Mouse (Mus musculus) heart, embryonic 14.5 days (tissue): ENCODE data around the gene Fam120c. TPM values are rescaled to one million over a fixed set of nuclear protein-coding genes. Genes with fewer than 3 reads are reported as not detected.

Source experiments
- ATAC-seq: fragments of 200-750 bp; cut with Nextera tagmentation; 2 replicates; pipeline ENCODE4 v1.8.0; 2017; ENCODE audit warnings: low read depth, moderate TSS enrichment; ENCODE audit not compliant: insufficient number of reproducible peaks, insufficient read depth, low FRiP score
- H3K27ac ChIP-seq, 2 experiments: fragments of 200-500 bp in 1 of 2; fragments of 300-500 bp in 1 of 2; sonication (generic) in 1 of 2; replicated peaks in 1 of 2; 2 replicates each; pipeline ENCODE4 v1.5.1; 2012 to 2014; ENCODE audit warnings: low read depth in 2 of 2, low read length in 2 of 2, control low read depth in 1 of 2, mild to moderate bottlenecking in 1 of 2, mixed read lengths in 1 of 2; ENCODE audit not compliant: control insufficient read depth in 1 of 2, insufficient read depth in 1 of 2
- H3K27me3 ChIP-seq: fragments of 300-500 bp; sonication (generic); 2 replicates; pipeline ENCODE4 v1.6.1; 2014; ENCODE audit warnings: mild to moderate bottlenecking, low read length, control low read depth; ENCODE audit not compliant: control insufficient read depth, insufficient read depth
- H3K36me3 ChIP-seq: fragments of 300-500 bp; sonication (generic); 2 replicates; pipeline ENCODE4 v1.6.1; 2014; ENCODE audit warnings: mild to moderate bottlenecking, control low read depth, low read length, mixed read lengths; ENCODE audit not compliant: control insufficient read depth, insufficient read depth
- H3K4me1 ChIP-seq, 2 experiments: fragments of 200-500 bp in 1 of 2; fragments of 300-500 bp in 1 of 2; sonication (generic) in 1 of 2; 2 replicates each; pipeline ENCODE4 v1.6.1; 2012 to 2014; ENCODE audit warnings: low read length in 2 of 2, control low read depth in 1 of 2, mixed read lengths in 1 of 2; ENCODE audit not compliant: control insufficient read depth in 2 of 2, insufficient read depth in 2 of 2
- H3K4me2 ChIP-seq: fragments of 300-500 bp; sonication (generic); 2 replicates; pipeline ENCODE4 v1.6.1; 2014; ENCODE audit warnings: mild to moderate bottlenecking, low read length
- H3K4me3 ChIP-seq, 2 experiments: fragments of 200-500 bp in 1 of 2; fragments of 300-500 bp in 1 of 2; sonication (generic) in 1 of 2; 2 replicates each; pipeline ENCODE4 v1.5.1; 2012 to 2014; ENCODE audit warnings: low read length in 2 of 2, mild to moderate bottlenecking in 2 of 2, control low read depth in 1 of 2, low read depth in 1 of 2, moderate library complexity in 1 of 2; ENCODE audit not compliant: control insufficient read depth in 1 of 2, insufficient read depth in 1 of 2
- H3K9ac ChIP-seq: fragments of 300-500 bp; sonication (generic); 2 replicates; pipeline ENCODE4 v1.6.1; 2014; ENCODE audit warnings: mild to moderate bottlenecking, low read length
- H3K9me3 ChIP-seq: fragments of 300-500 bp; sonication (generic); 2 replicates; pipeline ENCODE4 v1.6.1; 2016; ENCODE audit warnings: low read length, control low read depth; ENCODE audit not compliant: control insufficient read depth
- WGBS: fragments of 180-500 bp; shearing (Covaris S2); extraction: QIAGEN DNeasy Blood & Tissue Kit; methylation state at CpG from one replicate; pipeline ENCODE4 v1.1.7; 2014; 5-methylcytosine and 5-hydroxymethylcytosine counted together
- polyA plus RNA-seq: library from polyadenylated mRNA; unstranded; fragments of >200 nt; fragmentation: Nextera tagmentation; extraction: Ambion mirVana; gene quantifications from 2 replicates; pipeline ENCODE4 v1.2.1, GENCODE M21; 2014

Gene Fam120c
- polyA plus RNA-seq, 1 experiment from 2014 or later: 4.5 TPM

GRCm38 (mm10) chrX:151496596-151496995, 152.6 kb downstream of the Fam120c start:
- 53% methylated on average over 1 of the region's 1 CpGs for WGBS
- H3K27ac ChIP-seq: no peak overlapping the region
- no peaks in the 10 kb centered on the region for H3K36me3 ChIP-seq
- H3K9me3 ChIP-seq: no peaks in the 10 kb centered on the region
- H3K27me3 ChIP-seq: no peaks in the 10 kb centered on the region
- no peak overlapping the region for H3K4me2 ChIP-seq
- no peak for ATAC-seq
- no peak overlapping the region for H3K9ac ChIP-seq
- H3K4me1 ChIP-seq: no peaks in the 10 kb centered on the region
- H3K4me3 ChIP-seq: no peak overlapping the region

GRCm38 (mm10) chrX:151508536-151508935, 164.6 kb downstream of the Fam120c start:
- Histone ChIP-seq H3K9ac (no peak overlapping the region), H3K36me3 (no peaks in the 10 kb centered on the region), H3K4me2 (no peak overlapping the region), H3K27me3 (no peaks in the 10 kb centered on the region), H3K9me3 (no peaks in the 10 kb centered on the region), H3K4me1 (no peaks in the 10 kb centered on the region), H3K27ac (no peak overlapping the region), H3K4me3 (no peak overlapping the region)
- no peak for ATAC-seq

- no peak for ATAC-seq
- no peak overlapping the region for H3K4me2 ChIP-seq
- WGBS: 81% methylated on average over 1 of the region's 1 CpGs
These were observed 165.9 kb downstream of the Fam120c start for GRCm38 (mm10) chrX:151509906-151510305.

GRCm38 (mm10) chrX:151513066-151513465, 169.1 kb downstream of the Fam120c start:
- WGBS: 62% methylated on average over 3 of the region's 3 CpGs
- no peak overlapping the region for H3K4me2 ChIP-seq

More at GRCm38 (mm10) chrX:151509906-151510305, 165.9 kb downstream of the Fam120c start:
- H3K36me3 ChIP-seq: no peaks in the 10 kb centered on the region
- no peaks in the 10 kb centered on the region for H3K4me1 ChIP-seq
- no peak overlapping the region for H3K27ac ChIP-seq
- no peak overlapping the region for H3K9ac ChIP-seq
- no peaks in the 10 kb centered on the region for H3K27me3 ChIP-seq
- no peaks in the 10 kb centered on the region for H3K9me3 ChIP-seq
- H3K4me3 ChIP-seq: no peak overlapping the region

GRCm38 (mm10) chrX:151513694-151514093, 169.7 kb downstream of the Fam120c start:
- Histone ChIP-seq H3K4me3 (no peak overlapping the region), H3K27ac (no peak overlapping the region), H3K9me3 (no peaks in the 10 kb centered on the region), H3K36me3 (no peaks in the 10 kb centered on the region), H3K27me3 (no peaks in the 10 kb centered on the region), H3K4me1 (no peaks in the 10 kb centered on the region), H3K9ac (no peak overlapping the region), H3K4me2 (no peak overlapping the region)
- WGBS: 83% methylated on average over 2 of the region's 2 CpGs
- no peak for ATAC-seq

More at GRCm38 (mm10) chrX:151513066-151513465, 169.1 kb downstream of the Fam120c start:
- H3K27ac ChIP-seq: no peak overlapping the region
- ATAC-seq: no peak
- H3K9ac ChIP-seq: no peak overlapping the region
- H3K27me3 ChIP-seq: no peaks in the 10 kb centered on the region
- no peaks in the 10 kb centered on the region for H3K36me3 ChIP-seq
- no peaks in the 10 kb centered on the region for H3K4me1 ChIP-seq
- no peaks in the 10 kb centered on the region for H3K9me3 ChIP-seq
- no peak overlapping the region for H3K4me3 ChIP-seq

- Histone ChIP-seq H3K4me1 (no peaks in the 10 kb centered on the region), H3K36me3 (no peaks in the 10 kb centered on the region), H3K4me2 (no peak overlapping the region), H3K27me3 (no peaks in the 10 kb centered on the region), H3K9ac (no peak overlapping the region), H3K4me3 (no peak overlapping the region), H3K27ac (no peak overlapping the region), H3K9me3 (no peaks in the 10 kb centered on the region)
- WGBS: 59% methylated on average over 1 of the region's 1 CpGs
- ATAC-seq: no peak
These were observed 174.2 kb downstream of the Fam120c start for GRCm38 (mm10) chrX:151518181-151518580.

- H3K4me1 ChIP-seq: no peaks in the 10 kb centered on the region
- H3K4me3 ChIP-seq: peak overlapping the region; percentile 48 to 58
- no peaks in the 10 kb centered on the region for H3K27me3 ChIP-seq
- ATAC-seq: no peak; the same call in 1 of the 2 replicates
- H3K27ac ChIP-seq: peak overlapping the region; percentile 93 to 99
- WGBS: 15% methylated on average over 17 of the region's 17 CpGs
- peaks cover 5% of the 10 kb centered on the region; the same call in 1 of the 2 replicates for H3K36me3 ChIP-seq
- H3K4me2 ChIP-seq: peak overlapping the region; percentile 46
- H3K9me3 ChIP-seq: no peaks in the 10 kb centered on the region
- H3K9ac ChIP-seq: peak overlapping the region; percentile 70
These were observed 176.1 kb downstream of the Fam120c start for GRCm38 (mm10) chrX:151520127-151520457.
